Comparison of ENCODE assay signal across 8 mouse cellular contexts in the genomic region with DNA sequence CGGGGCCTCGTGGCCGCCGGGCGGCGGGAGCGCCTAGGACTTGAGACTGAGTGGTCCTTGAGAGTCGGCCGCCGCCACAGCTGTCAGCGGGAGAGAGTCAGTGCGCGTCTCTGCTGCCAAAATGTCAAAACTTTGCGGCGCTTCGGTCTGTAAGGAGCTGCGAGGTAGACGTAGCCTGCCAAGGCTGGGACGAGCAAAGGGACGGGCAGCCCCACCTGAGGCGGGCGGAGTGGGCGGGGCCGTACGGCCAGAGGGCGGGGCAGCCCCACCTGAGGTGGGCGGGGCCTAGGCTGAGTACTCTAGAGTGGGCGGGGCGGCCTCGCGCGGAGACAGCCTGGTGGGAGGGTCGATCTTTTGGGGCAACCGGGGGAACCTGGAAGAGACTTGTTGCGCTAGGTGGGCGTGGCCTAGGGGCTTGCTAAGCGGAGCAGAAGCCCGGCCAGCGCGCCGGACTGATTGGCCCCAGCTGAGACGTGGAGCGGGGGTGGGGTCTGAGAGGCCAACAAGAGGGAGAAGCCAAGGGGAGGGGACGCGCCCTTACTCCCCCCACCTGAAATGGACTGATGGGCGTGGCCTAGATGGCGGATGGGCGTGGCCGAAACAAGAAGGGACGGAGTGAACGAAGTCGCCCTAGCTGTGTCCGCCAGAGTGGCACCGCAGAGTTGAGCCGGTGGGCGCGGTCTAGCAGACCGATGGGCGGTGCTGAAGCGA. TPM values are rescaled to one million over a fixed set of nuclear protein-coding genes. Genes with fewer than 3 reads are reported as not detected.
DNase-seq lines count a peak whose midpoint lies in the region; ATAC-seq and TF ChIP-seq lines count a peak whose summit lies in the region.

A gene (minus strand): TSS at position 232 of the 711 bp plus-strand sequence.

- peak within 1 kb of the TSS; percentile 99 for H3K4me2 ChIP-seq in hindbrain, postnatal 0 days (ENCODE audit: low read depth, low read length)

- intact Hi-C loops in left cerebral cortex, adult 2 months (cut with DNase I): no loop called here

- H3K36me3 ChIP-seq in hindbrain, postnatal 0 days (ENCODE audit: insufficient read depth, low read length): no peaks in the 10 kb centered on the region

- no peak for TF ChIP-seq CTCF in cortical plate, adult 2 months (IDR thresholded peaks at IDR 0.05; ENCODE audit: extremely low read depth, insufficient read depth, low read length)
- no peak; the same call in 1 of the 2 replicates for TF ChIP-seq CTCF in hindbrain, postnatal 0 days (IDR thresholded peaks at IDR 0.05; ENCODE audit: low read depth)
- no peak for TF ChIP-seq CTCF in left cerebral cortex, adult 2 months (IDR thresholded peaks at IDR 0.05)

- TF ChIP-seq POLR2A in cortical plate, adult 2 months (IDR thresholded peaks at IDR 0.05; ENCODE audit: extremely low read depth, insufficient read depth, low read length): no peak

- no peak within 1 kb of the TSS for H3K27ac ChIP-seq in cortical plate, adult 2 months (ENCODE audit: insufficient read depth, low read length)
- 0 out of 2 replicates have a peak within 1 kb of the TSS, but pooled peaks have one; percentile 0 for H3K27ac ChIP-seq in hindbrain, postnatal 0 days
- H3K27ac ChIP-seq in left cerebral cortex, adult 2 months: no peak within 1 kb of the TSS

- peak; percentile 99 for DNase-seq in ZHBTc4 (ENCODE audit: low read depth, low spot score)
- DNase-seq in gastrocnemius, adult 8-10 months (ENCODE audit: low spot score in 2 of 2): peak; percentile 65 to 80
- DNase-seq in hindbrain, postnatal 0 days (ENCODE audit: low spot score): peak; percentile 73
- peak; percentile 41 to 42 for DNase-seq in left cerebral cortex, adult 2 months (ENCODE audit: extremely low spot score in 1 of 2, low spot score in 2 of 2)
- peak; percentile 31 for DNase-seq in right cerebral cortex, adult 18-20 months
- peak; percentile 81 for DNase-seq in urinary bladder, postnatal 10 days (ENCODE audit: low spot score)

- H3K9ac ChIP-seq in hindbrain, postnatal 0 days (replicated peaks; ENCODE audit: low read length): peak within 1 kb of the TSS; percentile 10

- peak within 1 kb of the TSS; percentile 38 for H3K4me3 ChIP-seq in cortical plate, adult 2 months (ENCODE audit: insufficient read depth, low read length)
- peak within 1 kb of the TSS; percentile 56 for H3K4me3 ChIP-seq in hindbrain, postnatal 0 days (ENCODE audit: low read length)
- H3K4me3 ChIP-seq in left cerebral cortex, adult 2 months: peak within 1 kb of the TSS; percentile 55

- H3K9me3 ChIP-seq in hindbrain, postnatal 0 days (ENCODE audit: low read length): no peaks in the 10 kb centered on the region

- ATAC-seq in hindbrain, postnatal 0 days: peak; percentile 91
- ATAC-seq in megakaryocyte, adult 5-6 weeks (ENCODE audit: poor library complexity, severe bottlenecking): peak; percentile 78

- under 1% methylated on average over 58 of the region's 60 CpGs for WGBS in hindbrain, postnatal 0 days

- H3K27me3 ChIP-seq in hindbrain, postnatal 0 days (ENCODE audit: insufficient read depth, low read length): peaks cover 12% of the 10 kb centered on the region

- no peaks in the 10 kb centered on the region for H3K4me1 ChIP-seq in cortical plate, adult 2 months (ENCODE audit: control insufficient read depth, insufficient read depth, low read length)
- H3K4me1 ChIP-seq in hindbrain, postnatal 0 days (ENCODE audit: insufficient read depth, low read length): peaks cover 14% of the 10 kb centered on the region

RNA-seq across cellular contexts. Expression of the gene that starts here (rescaled TPM):
- polyA plus RNA-seq in cortical plate, adult 2 months (2012; rRNA removed): 0.32 and 0.38 TPM in 2 replicates
- total RNA-seq in gastrocnemius, adult 8-10 months (2022): under 1 TPM; 0.27 to 0.48 (median 0.37) TPM
- total RNA-seq in hindbrain, postnatal 0 days (2014; rRNA removed): 0.63 and 1.3 TPM in 2 replicates
- polyA plus RNA-seq in hindbrain, postnatal 0 days (2015; fragmentation: Nextera tagmentation; extraction: Ambion mirVana): 1.8 and 1.9 TPM in 2 replicates
- total RNA-seq in left cerebral cortex, adult 2 months (2021): under 1 TPM; 0.35 to 0.41 TPM
- not detected in 2 replicates for total RNA-seq in megakaryocyte, adult 5-6 weeks (2015)
- total RNA-seq in megakaryocyte, adult 5-6 weeks (2017): not detected in 2 replicates

Comparison
In these comparisons a context has a peak if more than half of its experiments do, and no peak if none do; other contexts are left out.
1. Peak in DNase-seq in gastrocnemius, adult 8-10 months; RNA of the gene not detected or under 1 TPM.
2. Peak in DNase-seq and H3K4me3 ChIP-seq in left cerebral cortex, adult 2 months; RNA of the gene not detected or under 1 TPM.
3. Peak in ATAC-seq in megakaryocyte, adult 5-6 weeks; RNA of the gene not detected or under 1 TPM.
4. DNase-seq: peak in every context shown above with its lines; median percentile 99 in ZHBTc4; 81 in urinary bladder, postnatal 10 days; 73 in hindbrain, postnatal 0 days; 72 in gastrocnemius, adult 8-10 months; 42 in left cerebral cortex, adult 2 months; 31 in right cerebral cortex, adult 18-20 months.